Mouse (Mus musculus) CH12F3 (cell line): ENCODE data around the gene Unc13a.

Source experiments
- in situ Hi-C: fragments of 300-500 bp; cut with MboI; formaldehyde crosslinking; loops from 2 replicates; pipeline ENCODE4 v1.14.3; 2020; ENCODE audit warnings: low sequenced_read_pairs

Gene Unc13a

DNA sequence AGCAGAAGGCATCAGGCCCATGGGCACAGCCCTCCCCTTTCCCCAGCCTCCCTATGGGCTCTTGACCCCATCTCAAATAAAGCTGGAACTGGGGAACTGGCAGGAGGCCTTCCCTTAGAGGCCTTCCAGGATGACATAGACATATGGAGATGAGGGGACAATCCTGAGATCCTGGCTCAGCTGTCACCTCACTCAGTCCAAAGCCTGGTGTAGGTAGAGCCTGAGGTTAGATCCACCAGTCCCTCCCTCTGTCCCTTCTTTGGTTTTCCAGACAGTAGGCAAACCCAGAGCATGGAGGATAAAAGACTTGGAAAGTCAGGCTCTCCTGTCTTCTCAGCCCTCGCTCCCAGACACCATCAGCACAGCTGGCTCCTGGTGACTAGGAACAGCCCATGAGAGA is 4.7 kb downstream of the Unc13a start:
- in situ Hi-C loops = no loop called here

DNA sequence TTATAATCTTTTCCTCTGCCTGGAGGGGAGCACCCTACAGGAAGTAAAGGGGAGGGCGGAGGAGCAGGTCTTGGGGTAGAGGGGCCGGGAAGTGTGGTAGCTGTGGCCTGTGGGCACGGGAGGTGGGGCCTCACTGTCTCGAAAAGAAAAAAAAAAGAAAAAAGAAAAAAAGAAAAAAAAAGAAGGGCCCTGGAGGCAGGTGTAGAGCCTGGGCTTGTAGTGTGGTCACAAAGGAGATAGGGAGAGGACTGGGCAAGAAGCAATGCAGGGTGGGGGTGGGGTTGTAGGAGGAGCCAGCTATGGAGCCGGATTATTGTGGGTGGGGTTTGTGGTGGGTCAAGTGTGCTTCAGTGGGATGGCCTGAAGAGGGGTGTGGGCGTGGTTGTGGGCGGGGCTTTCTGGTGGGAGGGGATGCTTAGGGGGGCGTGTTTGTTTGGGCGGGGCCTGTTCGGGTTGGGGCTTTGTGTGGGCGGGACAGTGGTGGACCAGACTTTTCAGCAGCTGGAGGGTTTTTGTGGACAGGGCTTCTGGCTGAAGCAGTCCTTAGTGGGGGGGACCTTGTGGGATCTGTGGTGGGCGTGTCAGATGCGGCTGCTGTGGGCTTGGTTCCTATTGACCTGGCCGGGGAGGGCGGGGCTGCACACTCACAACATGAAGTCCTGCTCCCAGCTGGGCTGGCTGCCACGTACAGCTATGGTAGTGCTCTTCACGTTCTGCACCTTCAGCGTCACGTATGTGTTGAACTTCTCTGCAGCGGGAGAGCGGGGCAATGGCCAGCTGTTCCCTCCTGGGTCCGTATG is 6.0 kb downstream of the Unc13a start:
- in situ Hi-C loops = no loop called here

GRCm38 (mm10) chr8:71660325-71661120 is 11.0 kb downstream of the Unc13a start:
- in situ Hi-C loops = no loop called here

DNA sequence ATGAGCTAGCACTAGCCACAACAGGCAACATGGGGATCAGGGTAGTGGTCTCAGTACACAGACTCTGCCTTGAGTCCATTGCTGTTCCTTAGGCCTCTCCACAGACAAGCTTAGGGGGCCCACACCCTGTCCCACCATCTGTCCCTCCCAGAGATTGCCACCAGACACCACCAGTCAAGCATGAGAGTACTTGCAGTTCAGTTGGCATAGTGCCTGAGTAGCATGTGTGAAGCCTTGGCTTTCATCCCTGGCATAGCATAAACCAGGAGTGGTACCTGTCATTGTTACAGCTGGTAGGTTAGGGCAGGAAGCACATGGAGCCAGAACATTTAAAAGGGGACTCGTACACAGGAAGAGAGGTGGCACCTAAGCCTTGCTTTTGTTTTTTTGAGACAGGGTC is 11.8 kb downstream of the Unc13a start:
- in situ Hi-C loops = loop anchor here (10.0 kb wide), 1 partner anchor 95 kb away; the partner anchor contains the start of genes Nxnl1 and Slc27a1

DNA sequence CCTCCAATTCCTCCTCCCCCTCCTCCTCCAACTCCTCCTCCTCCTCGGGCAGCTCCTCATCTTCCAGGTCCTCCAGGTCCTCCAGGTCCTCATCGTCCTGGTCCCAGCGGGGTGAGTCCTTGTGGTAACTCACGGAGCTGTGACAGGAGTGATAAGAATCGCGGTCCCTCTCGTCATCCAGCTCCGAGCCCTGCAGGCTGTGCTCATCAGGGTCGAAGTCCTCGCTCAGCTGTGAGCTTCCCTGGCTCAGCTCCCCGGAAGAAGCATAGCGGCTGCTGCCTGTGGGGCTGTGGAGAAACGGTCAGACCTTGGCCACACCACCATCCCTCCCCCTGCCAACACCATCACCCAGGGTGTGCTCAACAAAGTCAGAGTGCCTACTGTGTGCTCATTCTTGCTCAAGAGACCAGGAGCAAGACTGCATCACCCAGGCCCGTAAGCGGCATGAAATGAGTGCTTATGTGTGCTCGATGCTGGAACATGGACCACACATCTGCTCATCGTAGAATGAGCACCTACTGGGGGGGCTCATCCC is 13.0 kb downstream of the Unc13a start:
- in situ Hi-C loops = loop anchor here (10.0 kb wide), 1 partner anchor 94 kb away; the partner anchor contains the start of genes Nxnl1 and Slc27a1

GRCm38 (mm10) chr8:71657816-71658215 is 13.7 kb downstream of the Unc13a start:
- in situ Hi-C loops = loop anchor here (10.0 kb wide), 1 partner anchor 93 kb away; the partner anchor contains the start of genes Nxnl1 and Slc27a1

DNA sequence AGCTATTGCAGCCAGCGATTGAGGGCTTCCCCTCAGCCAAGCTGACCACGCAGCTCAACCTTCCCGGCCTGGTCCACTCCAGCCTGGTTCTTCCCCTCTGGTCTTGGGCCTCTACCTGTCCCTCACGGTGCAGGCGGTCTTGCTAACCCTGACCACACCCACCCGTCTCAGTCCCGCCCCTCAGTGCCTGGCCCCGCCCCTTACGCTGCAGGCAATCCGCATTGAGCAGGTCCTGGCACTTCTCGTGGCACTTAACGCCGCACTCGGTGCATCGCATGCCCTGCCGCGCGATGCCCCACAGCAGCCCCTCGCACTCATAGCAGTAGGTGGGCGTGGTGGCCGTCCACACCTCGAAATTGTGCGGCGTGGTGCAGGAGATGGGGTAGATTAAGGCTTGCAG is 17.0 kb downstream of the Unc13a start:
- in situ Hi-C loops = loop anchor here (10.0 kb wide), 1 partner anchor 90 kb away; the partner anchor contains the start of genes Nxnl1 and Slc27a1

DNA sequence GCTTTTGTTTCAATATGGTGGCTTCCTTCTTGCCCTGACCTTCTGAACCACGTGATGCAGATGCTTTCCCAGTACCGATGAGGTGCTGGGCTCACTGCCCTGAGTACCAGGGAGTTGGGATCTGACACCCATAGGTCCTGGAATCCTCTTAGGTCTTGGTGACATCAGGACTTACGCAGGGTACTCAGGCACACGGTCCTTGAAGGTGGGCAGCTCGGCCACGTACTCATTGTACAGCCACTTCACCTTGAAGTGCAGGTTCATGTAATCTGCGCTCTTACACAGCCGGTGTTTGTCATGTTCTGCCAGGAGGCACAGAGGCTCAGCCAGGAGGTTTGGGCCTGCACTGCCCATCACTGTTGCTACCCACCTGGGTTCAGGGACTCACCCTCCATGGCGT is 26.0 kb downstream of the Unc13a start:
- in situ Hi-C loops = no loop called here

DNA sequence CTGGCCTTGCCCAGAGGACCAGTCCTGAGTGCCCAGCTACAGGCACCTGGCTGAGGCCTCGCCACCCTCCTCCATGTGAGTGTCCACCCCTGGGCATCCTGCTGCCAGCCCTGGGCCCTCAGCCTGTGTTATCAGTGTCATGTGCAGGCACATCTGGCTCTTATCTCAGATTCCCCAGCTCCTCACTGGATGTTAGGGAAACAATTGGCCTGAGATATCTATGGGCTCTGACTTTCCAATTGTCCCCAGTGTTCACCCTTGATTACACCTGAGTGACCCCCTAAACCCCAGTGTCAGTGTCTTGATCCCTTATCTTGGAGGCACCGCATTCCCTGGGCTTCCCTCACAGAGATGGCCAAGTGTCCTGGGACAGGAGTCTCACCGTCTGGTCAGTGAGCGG is 32.2 kb downstream of the Unc13a start:
- in situ Hi-C loops = no loop called here

DNA sequence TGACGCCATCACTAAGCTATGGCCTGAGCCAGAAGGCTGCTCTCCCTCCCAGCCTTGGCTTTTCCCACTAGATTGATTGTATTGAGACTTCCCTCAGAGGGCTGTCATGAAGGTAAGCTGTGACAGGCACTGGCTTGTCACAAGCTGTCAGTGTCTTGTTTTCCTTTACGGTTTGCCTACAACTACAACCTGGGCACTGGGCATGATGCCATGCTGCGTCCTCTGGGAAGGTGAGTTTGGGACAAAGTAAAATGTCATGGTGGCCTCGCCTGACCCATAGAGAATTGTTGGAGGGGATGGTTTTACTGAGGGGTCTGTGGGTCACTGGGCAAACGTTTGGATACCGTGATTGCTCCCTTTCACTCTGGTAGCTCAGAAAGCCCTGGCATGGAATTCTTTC is 33.2 kb downstream of the Unc13a start:
- in situ Hi-C loops = no loop called here

DNA sequence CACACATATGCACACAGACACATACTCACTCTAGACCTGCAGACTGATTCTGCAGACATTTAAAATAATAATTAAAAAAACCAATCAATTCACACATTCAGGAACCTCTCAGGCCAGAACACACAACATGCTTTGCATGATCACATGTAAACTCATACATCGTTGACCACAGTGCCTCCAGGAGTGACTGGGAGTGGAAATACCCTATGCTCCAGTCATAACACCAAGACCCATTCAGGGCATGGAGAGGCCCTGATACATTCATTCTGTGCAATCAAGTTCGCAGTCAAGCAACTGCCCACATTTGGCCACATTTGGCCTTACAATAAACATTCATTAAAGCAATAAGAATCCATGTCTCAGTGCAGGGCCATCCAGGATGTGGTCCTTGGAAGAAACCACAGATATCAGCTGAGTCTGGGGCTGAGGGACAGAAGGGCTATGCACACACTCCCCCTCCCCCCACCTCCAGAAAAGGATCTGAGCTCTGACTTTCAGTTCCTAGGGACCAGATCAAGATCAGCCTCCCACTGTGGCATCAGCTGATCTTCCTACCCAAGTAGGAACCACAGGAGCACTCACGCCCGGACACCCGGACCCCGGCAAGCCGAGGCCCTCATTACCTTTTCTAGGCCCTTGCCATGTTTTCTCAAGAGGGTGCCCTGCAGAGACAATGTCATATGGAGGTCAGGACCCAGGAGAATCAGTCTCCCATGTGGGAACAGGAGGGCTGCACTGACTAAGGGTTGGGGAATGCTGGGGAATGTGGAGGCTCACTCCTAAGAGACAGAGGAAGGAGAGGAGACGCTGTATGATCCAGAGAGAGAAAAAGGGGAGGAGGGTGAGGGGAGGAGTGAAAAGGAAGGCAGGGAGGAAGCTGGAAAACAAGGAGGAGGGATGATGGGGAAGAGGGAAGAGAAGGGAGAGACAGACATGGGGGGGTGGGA is 34.1 kb downstream of the Unc13a start:
- in situ Hi-C loops = no loop called here

DNA sequence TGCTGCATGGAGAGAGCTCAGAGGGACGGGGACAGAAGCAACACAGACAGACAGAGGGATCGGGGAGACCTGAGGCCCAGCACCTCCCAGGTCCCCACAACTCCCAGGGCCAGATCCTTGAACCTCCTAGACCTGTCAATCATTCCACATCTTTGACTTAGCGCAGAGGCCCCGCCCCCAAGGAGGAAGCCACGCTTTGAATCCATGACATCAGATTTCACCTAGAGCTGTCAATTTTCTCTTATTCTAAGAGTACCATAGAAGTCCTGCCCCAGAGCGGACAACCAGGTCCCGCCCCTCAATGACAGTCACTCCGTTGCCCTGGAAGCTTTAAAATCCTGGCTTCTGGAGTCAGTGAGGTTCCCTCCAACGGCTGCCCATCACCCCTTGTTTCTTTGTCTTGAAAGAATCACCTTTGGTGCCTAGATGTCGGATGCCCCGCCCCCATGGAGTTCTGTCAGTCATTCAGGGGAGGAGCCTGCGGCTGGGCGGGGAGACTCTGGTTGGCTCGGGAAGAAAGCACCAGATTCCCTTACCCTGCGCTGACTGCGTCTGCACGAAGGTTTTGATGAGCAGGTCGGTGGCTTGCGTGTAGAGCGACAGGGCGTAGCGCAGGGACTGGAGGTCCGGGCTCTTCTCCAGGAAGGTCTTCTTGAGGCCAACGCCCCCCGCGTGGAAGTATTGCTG is 37.4 kb downstream of the Unc13a start:
- in situ Hi-C loops = no loop called here

DNA sequence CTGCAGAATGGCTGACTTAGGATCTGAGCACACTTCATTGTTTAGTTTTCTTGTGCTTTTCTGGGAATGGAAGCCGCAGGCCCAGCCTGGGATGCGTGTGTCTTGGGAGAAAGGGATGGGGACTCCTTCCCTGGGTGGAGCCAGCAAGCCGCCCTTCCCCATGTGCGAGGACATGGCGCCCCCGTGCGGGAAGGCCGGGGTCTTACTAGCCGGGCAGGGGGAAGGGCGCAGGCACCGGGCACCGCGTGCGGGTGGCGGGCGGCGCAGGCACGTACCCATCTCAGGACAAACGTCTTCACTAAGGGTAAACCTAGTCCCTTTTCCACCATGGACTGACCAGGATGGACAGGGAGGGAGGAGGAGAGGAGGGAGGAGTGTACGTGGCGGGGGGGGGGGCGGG is 38.4 kb downstream of the Unc13a start:
- in situ Hi-C loops = no loop called here

DNA sequence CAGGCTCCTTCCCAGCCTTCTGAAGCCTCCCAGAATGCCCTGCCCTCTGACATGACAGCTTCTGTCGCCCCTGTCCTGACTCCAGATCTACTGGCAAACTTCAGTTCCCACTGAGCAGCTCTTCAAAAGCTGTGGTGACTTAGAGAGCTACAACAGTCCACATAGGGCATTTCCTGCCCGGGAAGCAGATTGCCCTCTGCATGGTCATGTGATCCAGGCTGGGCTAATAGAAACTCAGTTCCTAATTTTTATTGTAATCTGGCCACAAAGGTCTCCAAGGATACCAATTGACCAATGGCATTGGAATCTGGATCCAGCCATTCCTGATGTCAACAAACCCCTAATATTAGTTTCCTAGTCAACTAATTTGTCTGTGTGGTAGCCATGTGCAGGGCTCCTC is 39.7 kb downstream of the Unc13a start:
- in situ Hi-C loops = no loop called here

DNA sequence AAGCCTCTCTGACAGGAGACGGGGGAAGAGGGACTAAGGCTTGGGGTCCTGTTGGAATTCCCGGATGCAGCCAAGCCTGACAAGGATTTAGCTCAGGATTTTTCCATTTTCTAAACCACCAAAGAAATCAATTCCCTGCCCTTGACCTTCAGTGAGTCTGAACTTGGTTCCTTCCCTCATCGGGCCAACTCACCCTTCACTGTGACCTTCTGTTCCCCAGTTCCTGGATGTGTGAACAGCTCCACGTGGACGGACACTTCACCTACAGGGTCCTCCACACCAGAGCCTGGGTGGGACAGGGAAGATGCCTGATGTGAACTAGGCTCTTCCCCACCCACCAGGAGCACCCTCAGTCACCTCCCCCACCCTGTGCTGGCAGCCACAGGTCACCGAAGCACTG is 40.8 kb downstream of the Unc13a start:
- in situ Hi-C loops = no loop called here

GRCm38 (mm10) chr8:71629781-71630212 is 41.8 kb downstream of the Unc13a start:
- in situ Hi-C loops = no loop called here

GRCm38 (mm10) chr8:71629096-71629697 is 42.4 kb downstream of the Unc13a start:
- in situ Hi-C loops = no loop called here

- in situ Hi-C loops = no loop called here
These were observed 43.0 kb downstream of the Unc13a start for GRCm38 (mm10) chr8:71628396-71629095.
